Mouse (Mus musculus) right cerebral cortex, postnatal 4 days (tissue): ENCODE data around the gene Olfr609.
"Not testable (repeated sequence)": the region's sequence is repeated elsewhere in the genome, so short reads cannot be mapped to it uniquely, and the experiment has no call there.

Experiments used
- DNase-seq: peaks from one replicate; pipeline ENCODE4 v3.0.0-alpha.2; 2022

Olfr609 gene

DNA sequence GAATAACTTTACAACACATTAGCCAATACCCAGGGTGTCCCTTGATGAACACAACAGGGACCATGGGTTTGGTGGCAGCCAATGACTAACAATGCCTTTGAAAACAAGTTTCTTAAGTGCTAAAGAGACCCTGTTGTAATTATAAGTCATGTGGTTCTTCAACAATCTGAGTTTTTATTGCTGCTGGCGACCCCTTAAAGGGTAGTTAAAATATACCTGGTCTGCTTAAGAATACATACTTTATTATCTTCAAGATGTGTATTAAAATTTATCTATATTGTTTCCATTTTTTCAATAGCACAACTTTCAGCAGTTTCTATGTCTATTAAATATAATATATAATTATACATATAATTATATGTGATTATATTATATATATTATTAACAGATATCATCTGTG lies at the start of gene Olfr609:
TSS of gene Olfr609 (minus strand) at position 101 of the 400 bp plus-strand sequence.
- no peak for DNase-seq

DNA sequence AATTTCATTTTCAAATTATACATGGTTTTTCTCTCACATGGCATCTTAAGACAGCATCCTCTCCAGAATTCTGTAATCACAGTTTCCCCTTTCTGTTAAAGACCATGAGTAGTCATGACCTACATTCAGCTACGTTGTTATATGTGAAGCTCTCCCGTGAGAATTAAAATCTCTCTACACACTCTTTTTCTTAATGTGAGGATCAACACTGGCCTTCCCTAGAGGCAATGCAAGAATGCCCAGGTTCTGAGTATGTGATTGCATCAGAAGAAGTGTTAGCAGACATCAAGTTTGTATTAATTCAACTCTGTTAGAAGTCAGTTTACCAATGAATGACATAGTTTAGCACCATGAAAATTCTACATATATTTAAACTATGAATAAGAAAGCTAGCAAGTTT lies 44.8 kb upstream of the Olfr609 start, which contains the start of gene Olfr612:
TSS of gene Olfr612 (minus strand) at position 101 of the 400 bp plus-strand sequence.
- not testable (repeated sequence) for DNase-seq

DNA sequence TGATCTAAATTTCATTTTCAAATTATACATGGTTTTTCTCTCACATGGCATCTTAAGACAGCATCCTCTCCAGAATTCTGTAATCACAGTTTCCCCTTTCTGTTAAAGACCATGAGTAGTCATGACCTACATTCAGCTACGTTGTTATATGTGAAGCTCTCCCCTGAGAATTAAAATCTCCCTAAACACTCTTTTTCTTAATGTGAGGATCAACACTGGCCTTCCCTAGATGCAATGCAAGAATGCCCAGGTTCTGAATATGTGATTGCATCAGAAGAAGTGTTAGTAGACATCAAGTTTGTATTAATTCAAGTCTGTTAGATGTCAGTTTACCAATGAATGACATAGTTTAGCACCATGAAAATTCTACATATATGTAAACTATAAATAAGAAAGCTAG lies 22.9 kb upstream of the Olfr609 start, which contains the start of gene Olfr611:
TSS of gene Olfr611 (minus strand) at position 101 of the 400 bp plus-strand sequence.
- not testable (repeated sequence) for DNase-seq

DNA sequence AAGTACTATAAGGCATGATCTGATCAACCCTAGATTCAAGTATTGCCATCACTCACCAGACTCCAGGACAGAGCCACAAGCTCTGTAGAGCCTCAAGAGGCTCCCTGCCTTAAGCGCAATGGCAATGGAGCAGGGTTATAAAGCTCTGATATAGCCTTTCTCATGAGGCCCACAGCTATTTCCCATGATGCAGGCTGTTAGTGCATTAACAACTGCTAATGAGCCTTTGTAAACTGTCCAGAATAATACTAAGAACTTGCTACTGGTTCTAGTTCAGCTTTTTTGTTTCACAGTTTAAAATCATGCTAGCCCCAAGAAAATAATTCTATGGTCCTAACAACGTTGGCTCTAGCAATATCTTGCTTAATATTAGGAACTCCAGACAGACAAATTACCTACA lies 14.2 kb upstream of the Olfr609 start, which contains the start of gene Olfr610:
TSS of gene Olfr610 (minus strand) at position 101 of the 400 bp plus-strand sequence.
- DNase-seq = no peak

DNA sequence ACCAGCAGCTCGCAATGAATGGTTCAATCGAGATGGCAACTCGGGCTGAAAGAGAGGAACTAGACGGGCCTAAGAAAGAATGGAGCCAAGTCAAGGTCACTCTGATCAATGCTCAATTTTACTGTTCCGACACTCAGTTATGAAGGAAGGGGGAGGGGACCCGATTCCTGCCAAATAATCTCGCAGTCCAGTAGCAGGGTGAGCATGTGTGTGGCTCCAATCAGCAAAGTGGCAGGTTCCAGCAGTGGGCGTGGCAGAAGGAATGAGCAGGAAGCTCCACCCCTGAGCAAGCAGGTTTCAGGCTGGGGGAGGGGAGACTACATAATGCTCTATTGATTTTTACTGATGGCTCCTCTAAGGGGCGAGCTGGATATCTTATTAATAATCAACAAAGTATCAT lies 20.8 kb downstream of the Olfr609 start:
- not testable (repeated sequence) for DNase-seq

DNA sequence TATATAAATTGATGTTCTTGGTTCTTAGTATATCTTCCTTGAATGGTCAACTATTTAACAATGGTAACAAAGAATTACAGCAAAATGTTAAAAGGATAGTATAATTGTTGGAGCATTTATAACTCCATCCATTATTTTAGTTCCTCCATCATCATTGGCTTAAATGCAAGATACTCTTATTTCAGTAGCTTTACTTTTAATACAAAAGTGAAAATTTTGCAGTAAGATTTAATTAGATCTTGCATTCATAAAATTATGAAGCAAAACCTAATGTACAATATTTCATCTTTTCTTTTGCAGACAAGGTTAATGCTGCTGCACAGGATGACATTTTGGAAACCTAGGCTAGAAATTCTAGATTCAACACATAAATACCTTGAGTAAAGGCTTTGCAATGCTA lies 28.3 kb downstream of the Olfr609 start, which contains the start of gene Olfr608:
TSS of gene Olfr608 (plus strand) at position 301 of the 400 bp plus-strand sequence.
- no peak for DNase-seq

DNA sequence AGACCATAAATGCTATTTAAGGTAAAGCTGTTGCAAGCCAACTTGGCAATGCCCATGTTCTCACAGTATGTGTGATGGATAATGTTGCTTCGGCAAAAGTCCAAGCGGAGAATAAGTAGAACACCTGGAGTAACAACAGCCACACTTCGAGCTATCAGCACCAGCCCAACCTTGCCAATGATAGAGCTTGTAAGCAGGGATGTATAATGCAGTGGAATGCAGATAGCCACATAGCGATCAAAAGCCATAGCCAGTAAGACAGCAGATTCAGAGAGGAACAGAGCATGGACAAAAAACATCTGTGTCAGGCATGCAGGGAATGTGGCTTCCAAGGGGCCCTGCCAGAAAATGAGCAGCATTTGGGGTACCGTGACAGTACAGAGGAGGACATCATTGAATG lies 37.3 kb downstream of the Olfr609 start:
- no peak for DNase-seq

DNA sequence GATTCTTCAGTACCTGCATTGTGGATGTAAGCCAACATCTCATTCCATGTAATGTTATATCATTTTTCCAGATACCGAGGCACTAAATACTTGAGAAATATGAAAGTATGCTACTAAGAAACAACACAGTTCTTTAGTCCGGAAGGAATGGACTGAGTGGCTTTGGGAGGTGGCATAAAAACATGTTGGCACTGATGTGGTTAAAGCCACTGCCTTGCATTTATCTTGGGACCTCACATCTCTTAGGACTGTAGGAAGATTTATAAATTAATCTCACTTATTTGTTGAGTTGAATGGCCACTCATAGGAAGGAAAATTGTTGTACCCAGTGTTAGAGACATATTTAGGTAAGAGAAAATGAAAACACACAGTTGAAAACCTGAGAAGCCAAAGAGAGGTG lies 49.1 kb downstream of the Olfr609 start, which contains the start of gene Olfr606:
TSS of gene Olfr606 (plus strand) at position 301 of the 400 bp plus-strand sequence.
- no peak for DNase-seq

DNA sequence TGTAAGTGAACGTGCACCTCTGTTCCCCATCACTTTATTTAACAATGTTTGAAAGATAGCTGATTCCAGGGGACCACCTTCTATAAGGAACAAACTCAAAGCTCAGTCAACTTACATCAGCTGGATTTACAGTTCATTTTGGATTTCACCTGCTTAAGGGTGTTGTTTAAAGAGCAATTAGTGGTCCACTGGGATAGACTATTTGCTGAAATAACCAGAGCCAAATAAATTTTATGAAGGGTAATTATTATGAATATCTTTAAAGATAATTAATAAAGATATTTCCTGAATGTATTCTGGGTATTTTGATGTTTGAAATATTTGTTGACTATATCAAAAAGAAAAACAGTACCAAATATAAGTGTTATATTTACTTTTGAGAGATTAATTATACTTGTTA lies 52.5 kb downstream of the Olfr609 start, which contains the start of gene Olfr605:
TSS of gene Olfr605 (minus strand) at position 101 of the 400 bp plus-strand sequence.
- no peak for DNase-seq
